ENCODE assay signal across 8 mouse cellular contexts in the genomic region with DNA sequence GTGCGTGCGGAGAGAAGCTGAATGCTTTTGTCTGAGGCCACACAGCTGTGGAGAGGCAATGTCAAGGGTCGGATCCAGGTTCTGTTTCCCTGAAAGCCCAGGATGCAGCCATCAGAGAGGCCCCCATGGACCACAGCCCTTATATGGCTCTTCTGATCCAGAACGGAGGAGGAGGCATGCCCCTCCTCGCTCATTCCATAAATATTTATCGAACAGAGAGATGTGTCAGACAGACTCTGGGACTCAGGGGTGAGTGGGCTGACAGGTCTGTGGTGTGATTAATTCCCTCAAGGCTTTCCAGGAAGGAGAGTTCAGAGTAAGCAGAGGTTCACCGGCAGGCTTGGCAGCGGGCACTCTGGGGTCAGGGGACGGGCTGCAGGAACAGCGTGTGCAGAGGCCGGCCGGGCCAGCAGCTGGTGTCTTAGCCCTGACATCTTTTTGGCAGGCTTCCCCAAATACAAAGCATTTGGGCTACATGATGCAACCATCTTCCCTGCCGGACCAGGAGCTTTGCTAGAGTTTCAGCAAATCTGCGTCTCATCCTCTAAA. TPM values are rescaled to one million over a fixed set of nuclear protein-coding genes. Genes with fewer than 3 reads are reported as not detected.
DNase-seq lines count a peak whose midpoint lies in the region; ATAC-seq and TF ChIP-seq lines count a peak whose summit lies in the region.

No protein-coding gene starts in this region.

- H3K4me3 ChIP-seq in heart, embryonic 11.5 days (ENCODE audit: low read depth, low read length), result no peak overlapping the region
- no peak overlapping the region for H3K4me3 ChIP-seq in midbrain, embryonic 14.5 days (replicated peaks; ENCODE audit: low read depth, low read length)

- 0 out of 2 replicates have a peak, but pooled peaks have one; percentile 31 for ATAC-seq in heart, embryonic 11.5 days (replicated peaks; ENCODE audit: insufficient number of reproducible peaks, low FRiP score, low TSS enrichment)
- no peak for ATAC-seq in midbrain, embryonic 14.5 days (ENCODE audit: low FRiP score, low TSS enrichment)
- ATAC-seq in CD4-positive, CD25-positive, alpha-beta regulatory T cell, adult 4 months, result no peak

- peaks cover 16% of the 10 kb centered on the region; the same call in 1 of the 2 replicates for H3K4me1 ChIP-seq in heart, embryonic 11.5 days (ENCODE audit: control insufficient read depth, insufficient read depth, low read length)
- peaks cover 8% of the 10 kb centered on the region for H3K4me1 ChIP-seq in midbrain, embryonic 14.5 days (ENCODE audit: control insufficient read depth, insufficient read depth, low read length)

- no peaks in the 10 kb centered on the region for H3K9me3 ChIP-seq in heart, embryonic 11.5 days (replicated peaks; ENCODE audit: control insufficient read depth, low read length)
- no peaks in the 10 kb centered on the region for H3K9me3 ChIP-seq in midbrain, embryonic 14.5 days (ENCODE audit: control insufficient read depth, low read length)

- DNase-seq in MN1 (ENCODE audit: low spot score), result peak; percentile 90
- peak; percentile 45 for DNase-seq in brain, embryonic 14.5 days (ENCODE audit: low read depth)
- DNase-seq in kidney, adult 9 months, result peak; percentile 89
- peak; percentile 46 for DNase-seq in midbrain, embryonic 14.5 days
- no peak for DNase-seq in layer of hippocampus, adult 18-20 months (ENCODE audit: low spot score in 2 of 2)
- DNase-seq in thymus, postnatal 10 days (ENCODE audit: low spot score in 2 of 2), result no peak

- 0 out of 2 replicates have a peak overlapping the region, but pooled peaks have one; percentile 22 for H3K4me2 ChIP-seq in heart, embryonic 11.5 days
- H3K4me2 ChIP-seq in midbrain, embryonic 14.5 days (ENCODE audit: low read length), result no peak overlapping the region

- 0 out of 2 replicates have a peak, but pooled peaks cover 2% of the 10 kb centered on the region for H3K27me3 ChIP-seq in heart, embryonic 11.5 days (ENCODE audit: control insufficient read depth, insufficient read depth, low read length)
- no peaks in the 10 kb centered on the region for H3K27me3 ChIP-seq in midbrain, embryonic 14.5 days (ENCODE audit: control insufficient read depth, insufficient read depth, low read length)

- no peak for TF ChIP-seq CTCF in brain, embryonic 14.5 days (IDR thresholded peaks at IDR 0.05; ENCODE audit: borderline replicate concordance, extremely low read depth, insufficient read depth, insufficient read length)

- no peak overlapping the region for H3K9ac ChIP-seq in heart, embryonic 11.5 days (ENCODE audit: low read depth, low read length)
- no peak overlapping the region for H3K9ac ChIP-seq in midbrain, embryonic 14.5 days (replicated peaks; ENCODE audit: low read length)

- H3K27ac ChIP-seq in heart, embryonic 11.5 days (ENCODE audit: low read depth, low read length), result peak overlapping the region; percentile 12; the same call in 1 of the 2 replicates
- H3K27ac ChIP-seq in midbrain, embryonic 14.5 days (replicated peaks; ENCODE audit: low read depth, low read length), result 0 out of 2 replicates have a peak overlapping the region, but pooled peaks have one; percentile 0

- no peak for TF ChIP-seq POLR2A in brain, embryonic 14.5 days (IDR thresholded peaks at IDR 0.05; ENCODE audit: borderline replicate concordance, extremely low read depth, insufficient read depth, insufficient read length, poor library complexity, severe bottlenecking)

- no peaks in the 10 kb centered on the region for H3K36me3 ChIP-seq in heart, embryonic 11.5 days (ENCODE audit: control insufficient read depth, insufficient read depth, low read length)
- H3K36me3 ChIP-seq in midbrain, embryonic 14.5 days (ENCODE audit: control insufficient read depth, insufficient read depth, low read length), result no peaks in the 10 kb centered on the region

- 41% methylated on average over 14 of the region's 14 CpGs for WGBS in heart, embryonic 11.5 days (ENCODE audit: insufficient replicate concordance)
- 36% methylated on average over 14 of the region's 14 CpGs for WGBS in midbrain, embryonic 14.5 days

RNA-seq across cellular contexts. Expression of a gene that starts 12.0 kb away (rescaled TPM):
- 1.3 and 2.2 TPM in 2 replicates for polyA plus RNA-seq in brain, embryonic 14.5 days (2012; rRNA removed)
- 1.7 and 2.8 TPM in 2 replicates for polyA plus RNA-seq in heart, embryonic 11.5 days (2014; fragmentation: Nextera tagmentation; extraction: Ambion mirVana)
- 0.66 and 1.1 TPM in 2 replicates for polyA plus RNA-seq in midbrain, embryonic 14.5 days (2014; fragmentation: Nextera tagmentation; extraction: Ambion mirVana)
- 1 to 10 TPM; 1.3 to 2.6 TPM for total RNA-seq in layer of hippocampus, adult 18-20 months (2021)
- polyA plus RNA-seq in CD4-positive, CD25-positive, alpha-beta regulatory T cell, adult 4 months (2017; shearing (Covaris generic)), result under 1 TPM; 0.11 to 0.14 TPM

Comparison
In these comparisons a context has a peak if more than half of its experiments do, and no peak if none do; other contexts are left out.
1. DNase-seq: peak in MN1 (single experiment), brain, embryonic 14.5 days (single experiment), kidney, adult 9 months (single experiment) and midbrain, embryonic 14.5 days (single experiment); none in layer of hippocampus, adult 18-20 months (0 of 2) and thymus, postnatal 10 days (0 of 2).